Mouse (Mus musculus): Measurements from ENCODE around the gene Rabac1.

Rabac1 gene

DNA sequence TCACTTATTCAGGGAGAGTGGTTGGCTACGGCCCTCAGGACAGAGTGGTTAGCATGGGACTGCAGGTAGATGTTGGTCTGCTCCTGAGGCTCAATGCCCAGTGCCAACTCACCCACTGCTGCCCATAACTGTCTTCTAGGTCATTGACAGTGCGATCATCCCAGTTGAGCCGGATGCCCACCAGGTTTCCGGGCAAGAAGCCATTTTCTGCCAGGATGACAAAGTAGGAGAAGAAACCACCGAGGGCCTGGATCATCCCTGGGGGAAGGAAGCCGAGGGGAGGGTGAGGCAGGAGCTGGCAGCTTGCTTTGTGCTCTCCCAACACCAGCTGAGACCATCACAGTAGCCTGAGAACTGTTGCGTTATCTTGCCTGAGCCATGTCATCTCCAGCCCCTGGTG, 7.9 kb upstream of the Rabac1 start:
- DNase-seq (ENCODE audit: low spot score), result no peak

DNA sequence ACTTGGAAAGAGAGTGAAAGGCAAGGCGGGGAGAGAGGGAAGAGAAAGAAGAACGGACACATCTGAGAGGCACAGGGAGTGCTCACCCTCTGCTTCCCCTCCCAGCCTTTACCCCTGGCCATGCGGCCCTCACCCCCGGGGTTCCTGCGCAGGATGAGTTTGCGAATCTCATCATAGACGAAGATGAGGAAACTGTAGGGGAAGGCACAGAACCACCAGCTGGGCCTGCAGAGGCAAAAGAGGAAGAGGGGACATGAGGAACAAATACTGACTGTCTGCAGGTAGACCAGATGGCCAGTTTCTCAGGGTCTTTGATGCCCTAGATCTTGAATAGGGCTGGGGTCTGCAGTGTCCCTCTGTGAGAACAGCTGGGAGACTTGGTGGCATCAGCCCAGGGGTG, 6.2 kb upstream of the Rabac1 start:
- DNase-seq (ENCODE audit: low spot score), result no peak

DNA sequence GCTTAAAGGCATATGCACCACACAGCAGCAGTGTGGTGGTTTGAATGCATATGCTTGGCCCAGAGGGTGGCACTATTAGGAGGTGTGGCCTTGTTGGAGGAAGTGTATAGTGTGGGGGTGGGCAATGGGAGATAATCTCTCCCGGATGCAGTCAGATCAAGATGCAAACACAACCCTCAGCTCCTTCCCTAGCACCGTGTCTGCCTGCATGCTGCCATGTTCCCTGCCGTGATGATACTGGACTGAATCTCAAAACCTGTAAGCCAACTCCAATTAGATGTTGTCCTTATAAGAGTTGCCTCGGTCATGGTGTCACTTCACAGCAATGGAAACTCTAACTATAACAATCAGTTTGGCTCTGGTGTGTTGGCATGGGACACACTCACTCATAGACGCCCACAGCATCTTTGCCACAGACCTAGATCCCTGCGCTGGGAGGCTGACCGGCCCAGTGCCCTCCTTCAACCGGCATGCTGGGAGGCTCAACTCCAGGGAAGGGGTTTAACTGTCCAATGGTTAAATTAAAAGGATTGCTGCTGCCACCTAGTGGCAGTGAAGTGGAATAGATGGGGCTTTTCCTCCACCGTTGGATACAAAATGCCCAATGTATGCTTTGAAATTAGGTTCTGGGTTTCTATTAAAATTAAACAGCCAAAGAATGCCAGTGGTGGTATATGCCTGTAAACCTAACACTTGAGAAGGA, 2.5 kb upstream of the Rabac1 start:
- DNase-seq (ENCODE audit: low spot score), result peak; percentile 57

DNA sequence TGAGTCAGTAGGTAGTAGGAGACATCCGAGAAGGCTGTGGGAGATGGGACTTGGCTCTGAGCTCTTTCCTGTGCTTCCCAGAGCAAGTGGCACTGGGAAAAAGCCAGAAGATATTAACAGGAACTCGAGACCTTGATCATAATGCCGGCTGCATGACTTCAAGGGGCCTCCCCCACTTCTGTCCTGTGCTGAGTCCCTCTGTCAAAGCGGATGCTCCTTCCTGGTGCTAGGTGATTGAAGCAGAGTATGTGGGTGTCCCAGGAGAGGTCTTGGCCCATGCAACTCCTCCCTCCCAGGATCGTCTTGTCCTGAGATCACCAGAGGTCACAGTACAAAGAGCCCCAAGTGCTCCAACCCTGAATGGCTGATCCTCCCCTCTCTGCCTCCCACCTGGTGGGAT, 1.3 kb upstream of the Rabac1 start:
- no peak for DNase-seq (ENCODE audit: low spot score)

DNA sequence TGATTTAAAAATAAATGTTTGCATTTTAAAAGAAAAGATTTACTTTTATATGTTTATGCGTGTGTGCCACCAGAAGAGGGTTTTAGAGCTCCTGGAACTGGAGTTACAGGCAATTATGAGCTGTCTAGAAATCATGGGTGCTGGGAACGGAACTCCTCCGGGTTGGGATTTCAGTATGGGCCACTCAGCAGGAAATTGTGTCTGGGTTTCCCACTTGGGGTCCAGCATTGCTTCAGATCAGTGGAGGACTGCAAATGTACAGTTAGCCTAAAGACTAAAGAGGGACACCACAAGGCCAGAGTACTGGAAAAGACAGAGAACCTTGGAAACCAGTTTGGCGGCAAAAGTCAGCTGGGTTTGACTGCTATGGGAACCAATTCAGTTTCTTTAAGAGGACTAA, 654 bp upstream of the Rabac1 start:
- DNase-seq (ENCODE audit: low spot score), result no peak

DNA sequence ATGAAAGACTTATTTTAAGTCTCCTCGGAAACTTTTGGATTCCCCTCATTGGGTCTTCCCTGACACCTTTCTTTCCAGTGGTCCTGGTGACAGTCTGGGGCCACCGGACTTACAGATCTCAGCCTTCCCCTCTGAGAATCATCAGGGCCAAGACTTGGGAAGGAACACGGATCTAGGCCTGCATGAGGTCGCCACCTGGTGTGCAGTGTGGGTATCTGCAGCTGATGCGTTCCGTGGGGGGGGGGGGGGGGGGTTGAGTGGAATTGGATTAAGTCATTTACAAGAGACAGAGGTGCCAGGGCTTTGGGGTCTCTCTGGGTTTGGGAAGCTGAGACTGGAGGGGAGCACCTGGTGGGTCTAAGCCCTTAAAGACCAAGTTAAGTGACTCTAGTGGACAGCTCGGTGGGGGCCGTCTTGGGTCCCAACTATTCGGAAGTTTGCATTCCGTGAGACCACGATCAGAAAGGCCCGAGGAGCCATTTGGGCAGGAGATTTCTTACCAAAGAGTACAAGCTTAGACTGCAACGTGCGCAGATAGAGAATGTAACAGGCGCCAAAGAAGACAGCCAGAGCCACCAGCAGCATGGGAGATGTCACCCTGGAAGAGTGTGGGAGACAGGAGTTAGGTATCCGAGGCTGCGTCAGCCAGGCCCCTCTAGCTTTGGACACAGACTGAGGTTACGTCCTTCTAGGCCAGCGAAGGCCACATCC, 1.1 kb downstream of the Rabac1 start:
- peak; percentile 23 for DNase-seq (ENCODE audit: low spot score)

DNA sequence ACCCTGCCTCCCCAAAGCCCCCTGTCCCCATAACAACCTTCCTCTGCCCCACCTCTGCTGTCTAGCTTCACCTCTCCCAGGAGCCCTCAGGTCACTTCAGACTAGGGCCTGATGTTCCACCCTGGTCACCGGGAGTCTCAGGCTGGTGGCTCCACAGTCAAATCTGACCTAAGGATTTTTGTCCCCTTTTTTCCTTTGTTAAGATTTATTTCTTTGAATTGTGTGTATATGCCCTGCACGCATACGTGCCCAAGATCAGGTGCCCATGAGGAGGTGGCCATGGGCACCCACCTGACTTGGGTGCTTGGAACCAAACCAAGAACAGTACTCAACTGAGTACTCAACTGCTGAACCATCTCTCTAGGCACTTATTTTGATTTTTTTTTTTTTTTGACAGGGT, 2.2 kb downstream of the Rabac1 start:
- DNase-seq (ENCODE audit: low spot score), result no peak

DNA sequence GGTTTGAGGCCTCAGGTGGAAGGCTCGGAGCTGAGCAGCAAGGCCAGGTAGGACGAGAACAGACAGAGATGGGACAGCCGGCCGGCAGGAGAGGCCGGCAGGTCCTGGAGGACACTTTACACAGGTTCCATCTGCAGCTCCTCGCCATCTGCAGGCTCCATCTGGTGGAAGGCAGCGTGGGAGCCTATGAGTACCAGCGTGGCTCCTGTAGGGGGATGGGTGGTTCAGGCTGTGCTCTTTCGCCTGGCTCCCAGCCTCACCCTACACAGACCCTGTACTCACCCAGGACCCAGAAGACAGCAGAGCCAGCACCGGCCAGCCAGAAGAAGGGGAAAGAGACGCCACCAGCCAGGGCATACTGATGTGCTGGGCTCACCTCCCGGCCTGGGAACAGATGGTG, 2.7 kb downstream of the Rabac1 start:
- no peak for DNase-seq (ENCODE audit: low spot score)

DNA sequence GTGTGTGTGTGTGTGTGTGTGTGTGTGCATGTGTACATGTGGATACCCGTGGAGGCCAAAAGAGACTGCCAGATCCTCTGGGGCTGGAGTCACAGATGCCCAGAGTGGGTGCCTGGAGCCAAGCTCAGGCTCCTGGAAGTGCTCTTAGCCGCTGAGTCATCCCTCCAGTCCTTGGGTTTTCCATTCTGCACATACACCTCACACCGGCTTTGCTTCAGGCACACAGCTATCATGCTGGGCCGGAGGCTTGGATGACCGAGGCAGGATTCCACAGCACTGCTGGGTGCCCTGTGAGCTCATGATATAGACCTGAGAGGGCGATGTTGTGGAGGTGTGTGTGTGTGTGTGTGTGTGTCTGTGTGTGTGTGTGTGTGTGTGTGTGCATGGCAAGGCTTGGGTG, 4.1 kb downstream of the Rabac1 start:
- DNase-seq (ENCODE audit: low spot score), result no peak

DNA sequence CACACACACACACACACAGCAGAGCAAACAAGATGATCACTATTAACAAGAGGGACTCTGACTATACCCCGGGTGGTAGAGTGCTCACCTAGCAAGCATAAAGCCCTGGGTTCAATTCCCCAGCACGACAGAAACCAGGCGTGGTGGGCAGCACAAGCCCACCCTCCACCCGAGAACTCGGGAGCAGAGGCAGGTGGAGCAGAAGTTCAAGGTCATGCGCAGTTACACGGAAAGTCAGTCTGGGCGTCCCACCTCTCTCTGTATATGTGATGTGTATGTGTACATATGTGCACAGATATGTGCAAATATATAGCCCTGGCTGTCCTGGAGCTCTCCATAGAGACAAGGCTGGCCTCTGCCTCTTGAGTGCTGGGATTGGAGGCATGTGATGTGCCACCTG, 4.6 kb downstream of the Rabac1 start:
- no peak for DNase-seq (ENCODE audit: low spot score)

DNA sequence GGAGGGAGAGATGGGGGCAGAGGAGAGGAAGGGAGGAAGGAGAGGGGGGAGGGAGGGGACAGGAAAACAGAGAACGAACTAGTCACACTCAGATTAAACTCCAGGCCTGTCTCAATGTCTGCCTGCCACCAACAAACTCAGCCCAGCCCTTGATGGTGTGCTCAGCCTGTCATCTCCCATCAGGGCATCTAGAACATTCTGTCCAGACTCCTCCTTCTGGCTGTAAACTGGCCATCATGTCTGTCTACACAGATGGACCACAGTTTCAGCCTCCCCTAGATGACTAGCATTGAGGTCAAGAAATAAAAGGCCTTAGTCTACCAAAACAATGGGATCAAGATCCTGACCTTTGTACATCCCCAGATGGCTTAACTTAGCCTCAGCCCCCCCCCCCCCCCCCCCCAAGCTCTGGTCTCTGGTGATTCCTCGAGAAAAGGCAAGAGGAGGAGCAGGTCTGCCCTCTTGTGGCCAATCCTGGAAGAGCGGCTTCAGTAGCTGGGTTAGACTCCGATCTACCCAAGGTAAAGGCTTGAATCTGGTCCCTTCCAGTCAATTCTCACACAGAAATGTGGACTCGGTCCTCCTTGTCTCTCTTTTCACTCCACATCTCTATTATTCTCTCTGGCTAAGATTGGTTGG, 7.5 kb downstream of the Rabac1 start:
- peak; percentile 77 for DNase-seq (ENCODE audit: low spot score)

DNA sequence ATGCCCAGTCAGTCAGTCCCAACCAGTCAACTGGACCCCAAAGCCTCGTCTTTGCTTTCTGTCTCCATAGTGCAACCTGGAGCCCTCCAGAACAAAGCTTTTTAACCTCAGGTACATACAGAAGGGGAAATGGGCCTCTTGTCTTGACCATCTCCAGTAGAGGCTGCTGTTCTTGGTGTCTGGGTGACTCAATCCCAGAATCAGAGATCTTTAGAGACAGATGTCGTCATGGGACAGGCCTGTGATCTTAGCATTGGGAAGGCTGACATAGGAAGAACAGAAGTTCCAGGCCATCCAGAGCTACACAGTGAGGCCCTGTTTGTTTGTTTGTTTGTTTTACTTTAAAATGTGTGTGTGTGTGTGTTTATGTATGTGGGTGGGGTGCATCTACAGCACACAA, 8.3 kb downstream of the Rabac1 start:
- no peak for DNase-seq (ENCODE audit: low spot score)

DNA sequence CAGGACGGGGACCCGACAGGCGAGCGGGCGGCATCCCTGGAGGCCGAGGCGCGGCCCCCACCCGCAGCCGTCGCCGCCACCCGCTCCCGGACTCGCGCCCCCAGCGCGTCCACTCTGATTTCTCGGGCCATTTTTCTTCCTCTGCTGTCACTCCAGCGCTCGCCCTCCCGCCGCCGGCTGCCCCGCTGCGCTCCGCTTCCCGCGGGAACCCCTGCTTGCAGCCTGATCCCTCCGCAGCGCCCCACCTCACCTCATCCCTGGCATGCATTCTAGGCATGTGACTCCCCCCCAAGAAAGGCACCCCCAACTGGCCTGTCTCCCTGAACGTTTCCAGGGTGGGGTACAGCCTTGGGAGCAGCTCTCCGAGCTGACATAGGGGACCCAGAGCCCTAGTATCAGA, 17.3 kb downstream of the Rabac1 start:
- DNase-seq (ENCODE audit: low spot score), result no peak

DNA sequence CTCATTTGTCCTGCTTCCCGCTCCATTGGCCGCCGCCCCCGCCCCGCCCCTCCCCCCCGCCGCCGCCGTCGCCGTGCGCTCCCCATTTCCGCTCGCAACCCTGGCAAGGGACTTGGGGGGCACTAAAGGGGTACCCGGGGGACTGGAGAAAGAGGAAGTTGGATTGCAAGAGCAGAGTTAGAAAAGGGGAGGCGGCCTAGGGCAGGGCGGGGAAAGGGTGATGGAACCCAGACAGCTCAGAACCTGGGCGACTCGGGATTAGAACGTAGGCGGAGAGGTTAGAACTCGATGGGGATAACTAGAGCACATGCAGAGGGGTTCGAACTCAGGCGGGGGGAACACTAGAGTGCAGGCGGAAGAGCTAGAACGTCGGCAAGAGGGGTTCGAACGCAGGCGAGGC, 18.1 kb downstream of the Rabac1 start:
- peak; percentile 31 for DNase-seq (ENCODE audit: low spot score)

DNA sequence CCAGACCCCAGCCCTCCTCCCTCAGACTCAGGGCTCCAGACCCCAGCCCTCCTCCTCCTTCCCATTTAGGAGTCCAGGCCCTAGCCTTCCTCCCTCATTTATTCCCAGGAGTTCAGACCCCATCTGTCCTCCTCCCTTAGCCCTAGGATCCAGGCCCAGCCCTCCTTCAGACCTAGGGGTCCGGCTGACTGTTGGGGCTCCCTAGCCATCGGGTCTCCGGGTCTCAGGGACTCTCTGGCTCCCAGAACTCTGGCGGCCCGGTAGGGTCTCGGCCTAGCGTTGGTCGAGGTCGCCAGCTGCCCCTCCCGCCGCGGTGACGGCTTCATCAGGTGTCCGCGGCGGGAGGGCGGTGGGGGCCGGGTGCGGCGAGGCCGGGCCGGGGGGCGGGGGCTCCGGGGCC, 18.6 kb downstream of the Rabac1 start:
- no peak for DNase-seq (ENCODE audit: low spot score)

DNA sequence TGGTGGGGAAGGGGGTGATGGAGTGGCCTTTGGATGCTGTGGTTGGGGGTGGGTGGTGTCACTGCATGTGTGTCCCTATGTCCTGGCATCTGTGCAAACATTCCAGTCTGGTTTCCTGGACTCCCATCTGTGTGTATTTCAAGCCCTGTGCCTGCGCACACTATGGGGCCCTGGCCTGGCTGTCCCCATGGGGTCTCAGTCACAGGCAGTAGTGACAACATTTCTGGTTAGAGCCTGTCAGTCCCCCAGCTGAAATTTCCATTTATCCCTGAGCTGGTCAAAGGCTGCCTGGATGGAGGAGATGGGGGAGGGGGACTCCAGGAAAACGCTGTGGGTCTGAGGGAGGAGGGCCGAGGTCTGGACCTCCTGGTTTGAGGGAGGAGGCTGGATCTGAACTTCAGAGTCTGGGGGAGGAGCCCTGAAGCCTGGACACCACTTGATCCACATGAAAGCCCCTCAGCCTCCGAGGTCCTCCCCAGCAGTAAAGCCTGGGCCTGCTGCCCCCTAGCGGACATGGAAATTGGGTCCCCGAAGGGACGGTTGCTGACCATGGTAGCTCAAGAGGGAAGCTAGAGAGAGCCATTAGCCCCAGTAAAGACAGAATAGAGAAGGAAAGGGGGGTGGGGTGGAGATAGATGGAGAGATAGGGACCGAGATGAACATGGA, 22.5 kb downstream of the Rabac1 start:
- DNase-seq (ENCODE audit: low spot score), result peak; percentile 69

DNA sequence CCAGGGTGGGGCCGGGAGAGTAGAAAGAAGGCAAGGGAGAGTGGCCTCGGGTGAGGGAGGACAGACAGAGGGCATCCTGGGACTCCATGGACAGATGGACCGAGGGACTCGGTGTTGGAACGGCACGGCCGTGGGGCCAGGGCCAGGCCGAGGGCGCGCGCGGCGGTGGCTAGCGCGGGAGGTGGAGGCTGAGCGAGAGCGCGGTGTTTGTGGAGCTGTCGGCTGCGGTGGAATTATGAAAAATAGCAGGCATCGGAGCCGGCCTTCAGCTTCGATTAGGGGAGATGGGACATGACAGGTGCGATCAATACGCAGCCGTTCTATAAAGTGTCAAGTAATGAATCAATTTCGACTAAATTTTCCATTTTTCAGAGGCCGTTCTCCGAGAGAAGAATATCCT, 23.8 kb downstream of the Rabac1 start:
- DNase-seq (ENCODE audit: low spot score), result no peak

DNA sequence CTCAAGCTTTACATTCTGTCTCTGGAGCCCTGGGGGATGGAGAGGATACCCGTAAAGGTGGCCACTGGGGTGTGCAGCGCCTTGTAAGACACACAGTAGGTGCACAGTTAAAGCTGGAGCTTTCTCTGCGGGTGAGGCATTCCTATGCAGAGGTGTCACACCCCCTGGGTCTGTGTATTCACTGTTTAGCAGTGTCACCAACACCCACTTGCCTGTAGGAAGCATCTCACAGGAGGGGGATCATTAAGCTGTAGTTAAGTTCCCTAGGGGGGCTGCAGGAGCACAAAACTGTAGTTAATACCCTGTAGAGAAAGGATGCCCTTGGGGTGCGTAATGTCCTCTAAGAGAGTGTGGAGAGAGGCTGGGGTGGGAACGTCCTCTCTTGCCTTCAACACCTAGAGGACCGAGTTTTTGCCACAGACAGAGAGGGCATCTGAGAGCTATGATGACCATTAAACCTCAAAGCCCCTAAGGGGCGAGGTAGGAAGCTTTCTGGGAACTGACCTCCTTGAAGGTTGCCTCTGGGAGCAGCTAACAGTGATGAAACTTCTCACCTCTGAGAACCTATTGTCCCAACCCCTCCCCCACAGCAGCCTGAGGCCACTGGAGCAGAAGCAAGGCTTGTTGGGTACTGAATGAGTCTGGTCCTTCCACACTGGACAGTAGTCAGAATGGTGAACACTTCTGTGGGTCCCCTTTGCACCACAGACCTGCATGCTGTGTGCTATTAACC, 25.1 kb downstream of the Rabac1 start:
- DNase-seq (ENCODE audit: low spot score), result no peak

DNA sequence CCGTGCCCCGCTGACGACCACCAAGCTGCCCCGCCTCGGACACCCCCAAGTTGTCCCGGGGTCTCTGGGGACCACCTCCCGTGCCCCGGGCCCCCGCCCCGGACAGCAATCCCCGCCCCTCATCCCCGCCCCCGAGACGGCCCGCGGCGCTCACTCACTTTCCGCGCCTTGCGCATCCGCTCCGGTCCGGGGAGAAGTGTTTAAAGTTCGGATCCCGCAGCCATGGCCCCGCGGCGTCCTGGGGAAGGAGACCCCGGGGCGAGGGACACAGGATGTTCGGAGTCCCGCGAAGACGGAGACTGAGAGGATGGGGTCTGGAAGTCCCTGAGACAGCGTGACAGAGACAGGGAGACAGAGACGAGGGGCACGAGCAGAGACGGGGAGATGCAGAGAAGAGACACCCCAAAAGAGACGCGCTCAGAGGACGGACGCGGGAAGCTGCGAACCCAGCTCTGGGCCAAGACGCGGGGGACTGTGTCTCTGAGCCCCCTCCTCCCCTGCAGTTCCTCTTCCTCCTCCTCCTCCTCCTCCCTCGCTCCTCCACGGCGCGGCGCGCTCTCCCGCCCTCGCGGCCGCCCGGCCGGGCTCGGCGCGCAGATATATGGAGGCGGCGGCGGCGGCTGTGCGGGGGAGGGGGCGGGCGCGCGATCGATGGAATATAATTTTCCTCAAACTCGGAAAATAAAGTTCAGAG, 28.1 kb downstream of the Rabac1 start, which contains the start of gene Gm4881:
Gene Gm4881, minus strand, starts transcription at position 238 of the 694 bp plus-strand sequence.
- DNase-seq (ENCODE audit: low spot score), result peak; percentile 31

DNA sequence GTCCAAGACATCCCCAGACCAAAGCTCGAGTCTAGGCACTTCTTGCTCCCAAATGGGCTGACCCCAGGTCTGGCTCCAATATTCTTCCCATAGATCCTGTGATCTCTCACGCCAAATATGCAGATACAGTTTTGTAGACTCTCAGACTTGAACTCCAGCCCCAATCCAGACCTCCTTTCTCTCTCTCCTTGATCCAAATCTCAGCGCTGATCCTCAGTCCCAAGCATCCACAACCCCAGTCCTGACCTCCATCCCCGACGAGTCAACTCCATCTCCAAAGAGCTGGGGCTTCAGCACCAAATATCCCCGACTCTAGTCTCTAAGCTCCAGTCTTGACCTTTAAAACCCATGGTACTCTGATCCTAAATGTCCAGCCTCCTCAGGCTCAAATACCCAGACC, 28.9 kb downstream of the Rabac1 start:
- DNase-seq (ENCODE audit: low spot score), result no peak

DNA sequence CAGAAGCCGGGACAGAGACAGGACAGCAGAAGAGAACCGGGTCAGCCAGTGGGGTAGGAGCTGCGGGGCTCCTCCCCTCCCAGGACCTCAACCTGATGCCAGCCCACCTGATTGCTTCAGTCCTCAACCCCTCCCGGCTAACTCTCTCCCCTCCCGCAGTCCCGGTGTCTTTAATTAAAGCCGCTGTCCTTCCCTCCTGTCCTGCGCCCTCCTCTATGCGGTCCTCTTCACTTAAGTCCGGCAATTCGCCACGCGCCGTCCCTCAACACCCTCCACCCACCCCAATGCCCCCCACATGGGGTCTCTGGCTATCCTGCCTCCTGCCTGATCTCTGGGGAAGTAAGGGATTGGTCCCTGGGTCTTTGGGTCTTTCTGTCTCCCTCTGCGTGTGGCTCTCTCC, 40.9 kb downstream of the Rabac1 start:
- no peak for DNase-seq (ENCODE audit: low spot score)

DNA sequence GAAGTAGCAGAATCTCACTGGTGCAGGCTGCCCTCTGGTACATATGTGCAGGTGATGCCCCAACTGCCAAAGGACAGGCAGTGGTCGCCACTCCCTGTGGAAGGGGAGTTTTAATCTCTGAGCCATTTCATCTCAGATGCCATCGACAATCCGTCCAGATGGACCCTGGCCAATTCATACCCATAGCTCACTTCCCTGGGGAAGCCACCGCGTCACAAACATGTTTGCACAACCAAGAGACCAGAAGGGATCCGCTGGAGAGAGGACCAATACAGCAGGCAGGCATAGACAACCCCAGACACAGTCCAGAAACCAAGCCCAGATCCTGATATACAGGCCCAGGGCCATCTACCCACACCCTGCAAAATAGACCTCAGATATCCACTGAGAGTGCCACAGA, 42.1 kb downstream of the Rabac1 start:
- DNase-seq (ENCODE audit: low spot score), result no peak

All from T-cell, adult 2 months (primary cell).